ENCODE assay signal across 21 mouse cellular contexts in the genomic region with DNA sequence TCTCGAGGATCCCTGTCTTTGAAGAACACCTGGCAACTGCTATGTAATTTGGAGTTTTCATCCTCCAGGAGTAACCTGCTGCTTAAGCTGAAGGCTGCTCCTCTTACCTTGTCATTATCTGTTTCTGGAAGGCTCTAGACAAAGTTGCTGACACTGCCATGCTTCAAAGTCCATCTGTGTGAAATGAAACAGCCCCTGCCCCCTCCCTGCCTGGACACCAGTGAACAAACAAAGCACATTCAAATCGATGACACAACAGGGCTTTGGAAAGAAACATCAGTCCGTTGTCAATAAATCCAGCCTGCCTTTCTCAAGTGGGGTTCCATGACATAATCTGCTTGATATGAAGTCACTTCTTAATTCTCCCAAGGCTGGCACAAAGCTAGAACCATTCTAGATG.
DNase-seq lines count a peak whose midpoint lies in the region; ATAC-seq and TF ChIP-seq lines count a peak whose summit lies in the region.
"Had no signal": no experiment of that assay in that cellular context is flagged by ENCODE, and none has a peak within 500 bp of the region (broad histone marks: within the 10 kb centered on the region; RNA-seq: fewer than 3 reads in every experiment).

No protein-coding gene starts in this region.

- H3K4me2 ChIP-seq in intestine, postnatal 0 days (replicated peaks; ENCODE audit: low read depth), result no peak overlapping the region
- no peak overlapping the region for H3K4me2 ChIP-seq in heart, embryonic 12.5 days
- H3K4me2 ChIP-seq: embryonic facial prominence, embryonic 12.5 days had no signal

- H3K4me3 ChIP-seq in intestine, postnatal 0 days (ENCODE audit: low read depth, low read length), result no peak overlapping the region
- H3K4me3 ChIP-seq in liver, adult 2 months (ENCODE audit: insufficient read depth, low read depth, low read length), result peak overlapping the region; percentile 48
- no peak overlapping the region for H3K4me3 ChIP-seq in small intestine, adult 2 months (ENCODE audit: low read depth, low read length)
- H3K4me3 ChIP-seq in heart, embryonic 12.5 days, result no peak overlapping the region
- H3K4me3 ChIP-seq: embryonic facial prominence, embryonic 12.5 days; heart, adult 2 months; hindbrain, embryonic 10.5 days had no signal

- no peak for TF ChIP-seq POLR2A in liver, adult 2 months (IDR thresholded peaks at IDR 0.05; ENCODE audit: extremely low read depth, insufficient read depth, low read length)
- no peak for TF ChIP-seq POLR2A in small intestine, adult 2 months (IDR thresholded peaks at IDR 0.05; ENCODE audit: low read depth, low read length)

- DNase-seq in layer of hippocampus, adult 11-12 months (ENCODE audit: low spot score), result peak; percentile 46
- DNase-seq in layer of hippocampus, postnatal 10 days (ENCODE audit: low spot score in 2 of 2), result no peak
- peak; percentile 99 for DNase-seq in liver, adult 2 months (ENCODE audit: extremely low read depth, low read depth, low spot score)
- DNase-seq in lung, postnatal 10 days, result no peak
- DNase-seq: adrenal gland, postnatal 25 days; B cell, adult 2 months; cerebellum, adult 2 months; heart, adult 2 months; layer of hippocampus, postnatal 36 days; left cerebral cortex, postnatal 4 days; lung, adult 2 months; midbrain, embryonic 14.5 days; spleen, adult 18-20 months had no signal

- no peak overlapping the region for H3K9ac ChIP-seq in intestine, postnatal 0 days (ENCODE audit: low read depth, low read length)
- peak overlapping the region; percentile 87 for H3K9ac ChIP-seq in liver, adult 2 months (ENCODE audit: low read depth, low read length)
- no peak overlapping the region for H3K9ac ChIP-seq in heart, embryonic 12.5 days
- H3K9ac ChIP-seq: embryonic facial prominence, embryonic 12.5 days had no signal

- ATAC-seq in intestine, postnatal 0 days, result peak; percentile 61; the same call in 1 of the 2 replicates
- no peak for ATAC-seq in inflammation-experienced regulatory T-cells, adult 6 months
- ATAC-seq in heart, embryonic 12.5 days (ENCODE audit: insufficient number of reproducible peaks, low FRiP score), result no peak
- ATAC-seq: forebrain, embryonic 16.5 days had no signal

- no peaks in the 10 kb centered on the region for H3K36me3 ChIP-seq in intestine, postnatal 0 days (ENCODE audit: control insufficient read depth, insufficient read depth)
- no peaks in the 10 kb centered on the region for H3K36me3 ChIP-seq in liver, adult 2 months (ENCODE audit: control insufficient read depth, insufficient read depth, low read length)
- no peaks in the 10 kb centered on the region for H3K36me3 ChIP-seq in small intestine, adult 2 months (ENCODE audit: control insufficient read depth, insufficient read depth, low read length)
- no peaks in the 10 kb centered on the region for H3K36me3 ChIP-seq in heart, embryonic 12.5 days
- H3K36me3 ChIP-seq: embryonic facial prominence, embryonic 12.5 days; hindbrain, embryonic 10.5 days had no signal

- TF ChIP-seq CTCF in intestine, postnatal 0 days (IDR thresholded peaks at IDR 0.05; ENCODE audit: low read depth), result no peak
- no peak for TF ChIP-seq CTCF in liver, adult 2 months (IDR thresholded peaks at IDR 0.05; ENCODE audit: low read depth, low read length)
- TF ChIP-seq CTCF in small intestine, adult 2 months (IDR thresholded peaks at IDR 0.05; ENCODE audit: extremely low read depth, insufficient read length, insufficient replicate concordance, low read depth, low read length), result no peak

- H3K27ac ChIP-seq in intestine, postnatal 0 days (ENCODE audit: low read depth, low read length), result no peak overlapping the region
- H3K27ac ChIP-seq in liver, adult 2 months (replicated peaks; ENCODE audit: insufficient read depth, low read depth, low read length), result peak overlapping the region; percentile 96
- H3K27ac ChIP-seq in small intestine, adult 2 months (ENCODE audit: insufficient read depth, low read depth, low read length), result peak overlapping the region; percentile 68
- no peak overlapping the region for H3K27ac ChIP-seq in heart, embryonic 12.5 days (ENCODE audit: poor library complexity, severe bottlenecking)
- H3K27ac ChIP-seq: embryonic facial prominence, embryonic 12.5 days; heart, adult 2 months; hindbrain, embryonic 10.5 days; macrophage had no signal

- H3K9me3 ChIP-seq in intestine, postnatal 0 days (ENCODE audit: control insufficient read depth), result no peaks in the 10 kb centered on the region
- H3K9me3 ChIP-seq in heart, embryonic 12.5 days (replicated peaks), result no peaks in the 10 kb centered on the region
- H3K9me3 ChIP-seq: embryonic facial prominence, embryonic 12.5 days had no signal

- H3K4me1 ChIP-seq in intestine, postnatal 0 days (replicated peaks; ENCODE audit: control insufficient read depth, insufficient read depth, low read length), result no peaks in the 10 kb centered on the region
- H3K4me1 ChIP-seq in liver, adult 2 months (ENCODE audit: control insufficient read depth, insufficient read depth, low read length), result peaks cover 3% of the 10 kb centered on the region; the same call in 1 of the 2 replicates
- H3K4me1 ChIP-seq in small intestine, adult 2 months (ENCODE audit: control insufficient read depth, insufficient read depth, insufficient read length, low read length), result peaks cover 4% of the 10 kb centered on the region; the same call in 1 of the 2 replicates
- 0 out of 2 replicates have a peak, but pooled peaks cover 4% of the 10 kb centered on the region for H3K4me1 ChIP-seq in heart, embryonic 12.5 days (replicated peaks)
- H3K4me1 ChIP-seq: embryonic facial prominence, embryonic 12.5 days had no signal

- WGBS in intestine, postnatal 0 days, result 48% methylated on average over 3 of the region's 3 CpGs
- WGBS in liver, adult 2 months, result 18% methylated on average over 3 of the region's 3 CpGs
- 17% methylated on average over 3 of the region's 3 CpGs for WGBS in small intestine, adult 2 months
- 71% methylated on average over 3 of the region's 3 CpGs for WGBS in heart, embryonic 12.5 days

- H3K79me2 ChIP-seq in liver, adult 2 months (ENCODE audit: control insufficient read depth, insufficient read depth, low read length), result peaks cover 12% of the 10 kb centered on the region; the same call in 1 of the 2 replicates

- no peaks in the 10 kb centered on the region for H3K27me3 ChIP-seq in intestine, postnatal 0 days (replicated peaks; ENCODE audit: control insufficient read depth, insufficient read depth, low read length)
- no peaks in the 10 kb centered on the region for H3K27me3 ChIP-seq in liver, adult 2 months (ENCODE audit: control insufficient read depth, insufficient read depth, low read length)
- no peaks in the 10 kb centered on the region for H3K27me3 ChIP-seq in small intestine, adult 2 months (ENCODE audit: control insufficient read depth, insufficient read depth, low read length)
- H3K27me3 ChIP-seq in heart, embryonic 12.5 days (replicated peaks), result no peaks in the 10 kb centered on the region
- H3K27me3 ChIP-seq: embryonic facial prominence, embryonic 12.5 days had no signal

Comparison
In these comparisons a context has a peak if more than half of its experiments do, and no peak if none do; other contexts are left out.
1. DNase-seq: peak in layer of hippocampus, adult 11-12 months (single experiment) and liver, adult 2 months (single experiment); none in layer of hippocampus, postnatal 10 days (0 of 2) and lung, postnatal 10 days (single experiment).
2. H3K27ac ChIP-seq: peak in liver, adult 2 months (single experiment) and small intestine, adult 2 months (single experiment); none in intestine, postnatal 0 days (single experiment) and heart, embryonic 12.5 days (single experiment).